Mouse (Mus musculus) liver, embryonic 14.5 days (tissue): ENCODE data around the gene Plxna4. TPM values are rescaled to one million over a fixed set of nuclear protein-coding genes. Genes with fewer than 3 reads are reported as not detected.

Experiments
- ATAC-seq: fragments of 200-750 bp; cut with Nextera tagmentation; 2 replicates; pipeline ENCODE4 v1.8.0; 2017; ENCODE audit warnings: moderate number of reproducible peaks, mild to moderate bottlenecking, moderate library complexity; ENCODE audit not compliant: insufficient read depth
- DNase-seq, 3 experiments: peaks; one replicate each; pipeline ENCODE4 v3.0.0-alpha.2; 2012 to 2013; ENCODE audit warnings: low read depth in 3 of 3, low spot score in 3 of 3
- H3K27ac ChIP-seq: fragments of 300-500 bp; sonication (generic); 2 replicates; pipeline ENCODE4 v1.5.1; 2014; ENCODE audit warnings: moderate library complexity, mild to moderate bottlenecking, control low read depth, inconsistent platforms
- H3K27me3 ChIP-seq: fragments of 300-500 bp; sonication (generic); 2 replicates; pipeline ENCODE4 v1.6.1; 2014; ENCODE audit warnings: mild to moderate bottlenecking, low read length, moderate library complexity; ENCODE audit not compliant: control insufficient read depth, insufficient read depth
- H3K36me3 ChIP-seq: fragments of 300-500 bp; sonication (generic); replicated peaks from 2 replicates; pipeline ENCODE4 v1.6.1; 2014; ENCODE audit warnings: low read depth; ENCODE audit not compliant: control insufficient read depth, insufficient read depth
- H3K4me1 ChIP-seq, 2 experiments: fragments of 200-500 bp in 1 of 2; fragments of 300-500 bp in 1 of 2; sonication (generic) in 1 of 2; replicated peaks; 2 replicates each; pipeline ENCODE4 v1.6.1; 2012 to 2014; ENCODE audit warnings: antibody characterized with exemption in 1 of 2, inconsistent platforms in 1 of 2, low read length in 1 of 2; ENCODE audit not compliant: control insufficient read depth in 2 of 2, insufficient read depth in 2 of 2
- H3K4me2 ChIP-seq: fragments of 300-500 bp; sonication (generic); 2 replicates; pipeline ENCODE4 v1.6.1; 2014; ENCODE audit warnings: low read depth, mild to moderate bottlenecking, control low read depth, moderate library complexity
- H3K4me3 ChIP-seq, 2 experiments: fragments of 200-500 bp in 1 of 2; fragments of 300-500 bp in 1 of 2; sonication (generic) in 1 of 2; 2 replicates each; pipeline ENCODE4 v1.5.1; 2012 to 2014; ENCODE audit warnings: low read depth in 2 of 2, low read length in 2 of 2, mild to moderate bottlenecking in 2 of 2, control low read depth in 1 of 2, inconsistent platforms in 1 of 2, moderate library complexity in 1 of 2; ENCODE audit not compliant: insufficient read depth in 1 of 2
- H3K9ac ChIP-seq: fragments of 300-500 bp; sonication (generic); replicated peaks from 2 replicates; pipeline ENCODE4 v1.6.1; 2014; ENCODE audit warnings: mild to moderate bottlenecking, control low read depth, moderate library complexity
- H3K9me3 ChIP-seq: fragments of 300-500 bp; sonication (generic); 2 replicates; pipeline ENCODE4 v1.6.1; 2016; ENCODE audit warnings: low read length, mixed read lengths; ENCODE audit not compliant: control insufficient read depth
- CTCF ChIP-seq: IDR thresholded peaks from 2 replicates; pipeline ENCODE4 v1.5.1; 2016; ENCODE audit warnings: antibody characterized with exemption, low read depth, control low read depth
- EP300 ChIP-seq: IDR thresholded peaks from 2 replicates; pipeline ENCODE4 v1.6.1; 2016; ENCODE audit warnings: antibody characterized with exemption, low read depth
- WGBS: fragments of 180-500 bp; shearing (Covaris S2); extraction: QIAGEN DNeasy Blood & Tissue Kit; methylation state at CpG from one replicate; pipeline ENCODE4 v1.1.7; 2014; ENCODE audit not compliant: insufficient replicate concordance; 5-methylcytosine and 5-hydroxymethylcytosine counted together
- polyA plus RNA-seq, 2 experiments: library from polyadenylated mRNA; depleted of rRNA in 1 of 2; stranded (reverse) in 1 of 2; unstranded in 1 of 2; fragments of >200 nt; fragmentation: Nextera tagmentation in 1 of 2; extraction: Ambion mirVana in 1 of 2; gene quantifications; 2 replicates each; pipeline versions ENCODE4 v1.2.1 to v1.2.3; 2012 to 2014

Gene Plxna4
- polyA plus RNA-seq, 2 experiments = 0.17 to 0.25 TPM

DNA sequence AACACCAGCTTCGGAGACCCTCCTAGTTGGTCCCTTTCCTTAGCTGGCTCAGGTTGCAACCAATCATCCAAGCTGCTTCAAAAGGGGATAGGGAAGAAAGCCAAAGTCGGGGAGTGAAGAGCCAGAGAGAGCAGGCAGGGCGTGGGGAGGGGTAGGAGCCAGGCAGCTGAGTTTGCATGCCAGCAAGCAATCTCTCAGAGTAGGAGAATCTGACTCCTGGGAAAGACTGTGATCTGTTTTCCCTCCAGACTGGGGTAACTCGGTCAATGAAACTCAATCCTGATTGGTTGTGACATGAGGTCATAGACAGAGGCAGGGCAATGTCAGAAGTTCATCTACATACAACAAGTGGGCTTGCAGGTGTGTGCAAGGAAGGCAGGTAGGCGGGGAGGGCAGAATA, 260.8 kb downstream of the Plxna4 start:
- no peak for DNase-seq

GRCm38 (mm10) chr6:32326406-32326805, 261.6 kb downstream of the Plxna4 start:
- no peak for ATAC-seq
- no peak for TF ChIP-seq CTCF
- no peak for TF ChIP-seq EP300

More for the DNA sequence above, 260.8 kb downstream of the Plxna4 start:
- Histone ChIP-seq H3K4me1 (no peaks in the 10 kb centered on the region), H3K27me3 (no peaks in the 10 kb centered on the region), H3K9me3 (no peaks in the 10 kb centered on the region), H3K4me3 (no peak overlapping the region), H3K27ac (no peak overlapping the region), H3K9ac (no peak overlapping the region), H3K4me2 (no peak overlapping the region), H3K36me3 (no peaks in the 10 kb centered on the region)
- TF ChIP-seq EP300 (no peak), CTCF (no peak)
- 29% methylated on average over 5 of the region's 5 CpGs for WGBS
- no peak for ATAC-seq

GRCm38 (mm10) chr6:32325851-32326250, 262.1 kb downstream of the Plxna4 start:
- H3K4me1 ChIP-seq = no peaks in the 10 kb centered on the region
- H3K9me3 ChIP-seq = no peaks in the 10 kb centered on the region
- DNase-seq (no peak), ATAC-seq (no peak)
- 51% methylated on average over 7 of the region's 7 CpGs for WGBS
- no peak overlapping the region for H3K9ac ChIP-seq
- no peaks in the 10 kb centered on the region for H3K36me3 ChIP-seq
- TF ChIP-seq EP300 = no peak
- TF ChIP-seq CTCF = no peak
- no peak overlapping the region for H3K27ac ChIP-seq
- no peak overlapping the region for H3K4me3 ChIP-seq
- H3K27me3 ChIP-seq = no peaks in the 10 kb centered on the region
- H3K4me2 ChIP-seq = no peak overlapping the region

More at GRCm38 (mm10) chr6:32326406-32326805, 261.6 kb downstream of the Plxna4 start:
- Histone ChIP-seq H3K4me2 (no peak overlapping the region), H3K36me3 (no peaks in the 10 kb centered on the region), H3K4me1 (no peaks in the 10 kb centered on the region), H3K27ac (no peak overlapping the region), H3K9me3 (no peaks in the 10 kb centered on the region), H3K27me3 (no peaks in the 10 kb centered on the region), H3K9ac (no peak overlapping the region), H3K4me3 (no peak overlapping the region)
- WGBS = 60% methylated on average over 5 of the region's 5 CpGs
- no peak for DNase-seq

GRCm38 (mm10) chr6:32321187-32321586, 266.8 kb downstream of the Plxna4 start:
- H3K4me2 ChIP-seq = no peak overlapping the region
- H3K4me1 ChIP-seq = no peaks in the 10 kb centered on the region
- no peak overlapping the region for H3K4me3 ChIP-seq
- H3K36me3 ChIP-seq = no peaks in the 10 kb centered on the region
- no peak for DNase-seq
- TF ChIP-seq CTCF (no peak), EP300 (no peak)
- no peaks in the 10 kb centered on the region for H3K27me3 ChIP-seq
- no peak overlapping the region for H3K27ac ChIP-seq
- no peak overlapping the region for H3K9ac ChIP-seq
- ATAC-seq = no peak
- WGBS = 50% methylated on average over 3 of the region's 3 CpGs
- H3K9me3 ChIP-seq = no peaks in the 10 kb centered on the region

- no peak for DNase-seq
- TF ChIP-seq EP300 (no peak), CTCF (peak; percentile 65)
- Histone ChIP-seq H3K36me3 (no peaks in the 10 kb centered on the region), H3K9me3 (no peaks in the 10 kb centered on the region), H3K27ac (no peak overlapping the region), H3K4me1 (no peaks in the 10 kb centered on the region), H3K4me3 (no peak overlapping the region), H3K9ac (no peak overlapping the region), H3K27me3 (no peaks in the 10 kb centered on the region), H3K4me2 (no peak overlapping the region)
- 13% methylated on average over 3 of the region's 3 CpGs for WGBS
- no peak for ATAC-seq
Observed at GRCm38 (mm10) chr6:32320254-32320653, 267.7 kb downstream of the Plxna4 start.
